Mouse (Mus musculus): Measurements from ENCODE around the gene Acvrl1. TPM values are rescaled to one million over a fixed set of nuclear protein-coding genes. Genes with fewer than 3 reads are reported as not detected.

Gene Acvrl1
- polyA plus RNA-seq (2015; fragmentation: Nextera tagmentation; extraction: Ambion mirVana), result 13.5 and 15.6 TPM in 2 replicates

GRCm38 (mm10) chr15:101128181-101129089, at the start of gene Acvrl1:
Gene Acvrl1 (plus strand): TSS chr15:101128522.

GRCm38 (mm10) chr15:101115511-101116110, 12.7 kb upstream of the Acvrl1 start, which contains the start of gene Ankrd33:
Gene Ankrd33 (plus strand): TSS chr15:101115755.

GRCm38 (mm10) chr15:101173421-101174211, 45.3 kb downstream of the Acvrl1 start, which contains the start of gene Acvr1b:
Gene Acvr1b (plus strand): TSS chr15:101174067.

Small RNA genes within 50 kb of the gene (microRNA-seq; reads per million reads assigned to microRNA genes)
- 0 to 0.20 reads per million in 2 experiments for gene Mir6962

Other genes starting within 250 kb of the Acvrl1 start
- gene Gm47841, start 81.1 kb upstream of the Acvrl1 start, polyA plus RNA-seq (2015; fragmentation: Nextera tagmentation; extraction: Ambion mirVana), result 0.29 TPM in 1 of 2 replicates, not detected in the other
- 0.11 and 0.17 TPM in 2 replicates for gene Fignl2, start 50.0 kb upstream of the Acvrl1 start, polyA plus RNA-seq (2015; fragmentation: Nextera tagmentation; extraction: Ambion mirVana)
- gene Ankrd33, start 12.8 kb upstream of the Acvrl1 start, polyA plus RNA-seq (2015; fragmentation: Nextera tagmentation; extraction: Ambion mirVana), result not detected in 2 replicates
- 2.9 and 3.0 TPM in 2 replicates for gene Acvr1b, start 45.5 kb downstream of the Acvrl1 start, polyA plus RNA-seq (2015; fragmentation: Nextera tagmentation; extraction: Ambion mirVana)
- 4.2 and 4.8 TPM in 2 replicates for gene Grasp, start 95.7 kb downstream of the Acvrl1 start, polyA plus RNA-seq (2015; fragmentation: Nextera tagmentation; extraction: Ambion mirVana)
- gene Nr4a1, start 125.7 kb downstream of the Acvrl1 start, polyA plus RNA-seq (2015; fragmentation: Nextera tagmentation; extraction: Ambion mirVana), result 23.0 and 31.2 TPM in 2 replicates
- gene Atg101, start 155.8 kb downstream of the Acvrl1 start, polyA plus RNA-seq (2015; fragmentation: Nextera tagmentation; extraction: Ambion mirVana), result 47.9 and 48.0 TPM in 2 replicates
- gene 6030408B16Rik, start 164.7 kb downstream of the Acvrl1 start, polyA plus RNA-seq (2015; fragmentation: Nextera tagmentation; extraction: Ambion mirVana), result 0.65 and 0.87 TPM in 2 replicates
- gene Krt80, start 241.6 kb downstream of the Acvrl1 start, polyA plus RNA-seq (2015; fragmentation: Nextera tagmentation; extraction: Ambion mirVana), result 2.1 and 3.3 TPM in 2 replicates